Mouse (Mus musculus): ENCODE measurements at regions not wholly inside any gene's neighbourhood (a gene's known extent, or its start where the extent isn't known, plus 50 kb on each side); places are given as distances from the start of the nearest gene placed in this dataset.

- no peak for ATAC-seq (replicated peaks in 1 of 2; ENCODE audit: insufficient read depth in 1 of 2, low FRiP score in 2 of 2, low TSS enrichment in 1 of 2, low read depth in 1 of 2, poor library complexity in 2 of 2, severe bottlenecking in 2 of 2)
These were observed 1003.1 kb downstream of the Serpinb8 start for GRCm38 (mm10) chr1:108592720-108593422.

- no peak for ATAC-seq (replicated peaks in 1 of 2; ENCODE audit: insufficient read depth in 1 of 2, low FRiP score in 2 of 2, low TSS enrichment in 1 of 2, low read depth in 1 of 2, poor library complexity in 2 of 2, severe bottlenecking in 2 of 2)
These were observed 1007.3 kb downstream of the Serpinb8 start for GRCm38 (mm10) chr1:108597129-108597528.

All from hematopoietic stem cell, adult 5-6 weeks (primary cell).